Comparison of ENCODE assay signal across 8 mouse cellular contexts in genomic region chr14:62837641-62838252, GRCm38 (mm10). TPM values are rescaled to one million over a fixed set of nuclear protein-coding genes. Genes with fewer than 3 reads are reported as not detected.
DNase-seq lines count a peak whose midpoint lies in the region; ATAC-seq lines count a peak whose summit lies in the region.

Gene Wdfy2, plus strand, starts transcription at chr14:62837678.

- H3K4me2 ChIP-seq in forebrain, embryonic 13.5 days: peak within 1 kb of the TSS; percentile 76
- peak within 1 kb of the TSS; percentile 79 for H3K4me2 ChIP-seq in hindbrain, embryonic 14.5 days (replicated peaks)
- peak within 1 kb of the TSS; percentile 71 for H3K4me2 ChIP-seq in stomach, embryonic 15.5 days

- H3K27ac ChIP-seq in forebrain, embryonic 13.5 days: peak within 1 kb of the TSS; percentile 81
- peak within 1 kb of the TSS; percentile 85 for H3K27ac ChIP-seq in hindbrain, embryonic 14.5 days
- peak within 1 kb of the TSS; percentile 68 for H3K27ac ChIP-seq in stomach, embryonic 15.5 days

- intact Hi-C loops in left cerebral cortex, postnatal 14 days (cut with DNase I): loop anchor here (2.0 to 10.0 kb wide), 4 partner anchors 40 to 283 kb away; partner anchors contain the start of genes Fam124a and Ints6

- H3K9ac ChIP-seq in forebrain, embryonic 13.5 days: peak within 1 kb of the TSS; percentile 85
- peak within 1 kb of the TSS; percentile 91 for H3K9ac ChIP-seq in hindbrain, embryonic 14.5 days
- peak within 1 kb of the TSS; percentile 63 for H3K9ac ChIP-seq in stomach, embryonic 15.5 days

- WGBS in forebrain, embryonic 13.5 days: under 1% methylated on average over 46 of the region's 49 CpGs
- under 1% methylated on average over 43 of the region's 49 CpGs for WGBS in hindbrain, embryonic 14.5 days
- WGBS in stomach, embryonic 15.5 days: under 1% methylated on average over 49 of the region's 49 CpGs

- ATAC-seq in forebrain, embryonic 13.5 days: peak; percentile 26
- ATAC-seq in hindbrain, embryonic 14.5 days (ENCODE audit: low FRiP score): peak; percentile 54
- peak; percentile 14; the same call in 1 of the 2 replicates for ATAC-seq in megakaryocyte, adult 5-6 weeks (ENCODE audit: poor library complexity, severe bottlenecking)
- peak; percentile 16; the same call in 1 of the 2 replicates for ATAC-seq in stomach, embryonic 15.5 days (ENCODE audit: insufficient read depth, low FRiP score, low read depth)

- DNase-seq in cerebellum, adult 8-10 months: peak; percentile 78
- DNase-seq in cerebellum, postnatal 14 days: no peak
- DNase-seq in ZHBTc4 (ENCODE audit: low read depth, low spot score): peak; percentile 28
- DNase-seq in hindbrain, embryonic 14.5 days (ENCODE audit: low spot score): no peak
- peak in 1 of 2 experiments; percentile 26 for DNase-seq in left cerebral cortex, postnatal 14 days (ENCODE audit: low spot score in 2 of 2)

- H3K4me3 ChIP-seq in forebrain, embryonic 13.5 days: peak within 1 kb of the TSS; percentile 91
- peak within 1 kb of the TSS; percentile 93 for H3K4me3 ChIP-seq in hindbrain, embryonic 14.5 days (replicated peaks; ENCODE audit: low read length)
- peak within 1 kb of the TSS; percentile 79 for H3K4me3 ChIP-seq in stomach, embryonic 15.5 days (replicated peaks)

- H3K27me3 ChIP-seq in forebrain, embryonic 13.5 days: no peaks in the 10 kb centered on the region
- H3K27me3 ChIP-seq in hindbrain, embryonic 14.5 days (ENCODE audit: control insufficient read depth, insufficient read depth, low read length): no peaks in the 10 kb centered on the region
- H3K27me3 ChIP-seq in stomach, embryonic 15.5 days (replicated peaks): no peaks in the 10 kb centered on the region

- H3K4me1 ChIP-seq in forebrain, embryonic 13.5 days: peaks cover 21% of the 10 kb centered on the region
- peaks cover 16% of the 10 kb centered on the region for H3K4me1 ChIP-seq in hindbrain, embryonic 14.5 days (replicated peaks; ENCODE audit: control insufficient read depth, insufficient read depth, low read length)
- H3K4me1 ChIP-seq in stomach, embryonic 15.5 days: no peaks in the 10 kb centered on the region

- no peaks in the 10 kb centered on the region for H3K9me3 ChIP-seq in forebrain, embryonic 13.5 days (replicated peaks)
- H3K9me3 ChIP-seq in hindbrain, embryonic 14.5 days (ENCODE audit: control insufficient read depth, low read length): no peaks in the 10 kb centered on the region
- no peaks in the 10 kb centered on the region for H3K9me3 ChIP-seq in stomach, embryonic 15.5 days

- 0 out of 2 replicates have a peak, but pooled peaks cover 5% of the 10 kb centered on the region for H3K36me3 ChIP-seq in forebrain, embryonic 13.5 days (ENCODE audit: poor library complexity, severe bottlenecking)
- H3K36me3 ChIP-seq in hindbrain, embryonic 14.5 days (replicated peaks; ENCODE audit: control insufficient read depth, insufficient read depth): no peaks in the 10 kb centered on the region
- 0 out of 2 replicates have a peak, but pooled peaks cover 3% of the 10 kb centered on the region for H3K36me3 ChIP-seq in stomach, embryonic 15.5 days

RNA-seq across cellular contexts. Expression of gene Wdfy2, which starts in this region (rescaled TPM):
- 7.3 and 8.5 TPM in 2 replicates for polyA plus RNA-seq in forebrain, embryonic 13.5 days (2015; fragmentation: Nextera tagmentation; extraction: Ambion mirVana)
- 11.0 and 12.0 TPM in 2 replicates for polyA plus RNA-seq in hindbrain, embryonic 14.5 days (2014; fragmentation: Nextera tagmentation; extraction: Ambion mirVana)
- total RNA-seq in left cerebral cortex, postnatal 14 days (2021): 10 to 100 TPM; 10.1 to 10.9 TPM
- total RNA-seq in megakaryocyte, adult 5-6 weeks (2015): 35.4 and 35.8 TPM in 2 replicates
- total RNA-seq in megakaryocyte, adult 5-6 weeks (2017): 45.7 and 51.7 TPM in 2 replicates
- 5.0 and 5.3 TPM in 2 replicates for polyA plus RNA-seq in stomach, embryonic 15.5 days (2015; fragmentation: Nextera tagmentation; extraction: Ambion mirVana)

Comparison
In these comparisons a context has a peak if more than half of its experiments do, and no peak if none do; other contexts are left out.
1. DNase-seq: peak in cerebellum, adult 8-10 months (single experiment) and ZHBTc4 (single experiment); none in cerebellum, postnatal 14 days (0 of 2) and hindbrain, embryonic 14.5 days (single experiment).
2. Peak in every context shown above with its lines, with median percentiles within 50 percentile points of each other: ATAC-seq, H3K27ac ChIP-seq, H3K4me2 ChIP-seq, H3K4me3 ChIP-seq and H3K9ac ChIP-seq.